ENCODE assay signal across 10 mouse cellular contexts in genomic region chr10:75881578-75882432, GRCm38 (mm10). TPM values are rescaled to one million over a fixed set of nuclear protein-coding genes. Genes with fewer than 3 reads are reported as not detected.
DNase-seq lines count a peak whose midpoint lies in the region; ATAC-seq and TF ChIP-seq lines count a peak whose summit lies in the region.
"Had no signal": no experiment of that assay in that cellular context is flagged by ENCODE, and none has a peak within 500 bp of the region (broad histone marks: within the 10 kb centered on the region; RNA-seq: fewer than 3 reads in every experiment).

No protein-coding gene starts in this region.

- no peak for TF ChIP-seq POLR2A in myocyte (IDR thresholded peaks at IDR 0.05; ENCODE audit: insufficient read length, low read depth)

- H3K79me2 ChIP-seq in myocyte (ENCODE audit: control insufficient read depth, insufficient read depth): no peaks in the 10 kb centered on the region

- no peak overlapping the region for H3ac ChIP-seq in myocyte (ENCODE audit: control insufficient read depth, insufficient read length)

- intact Hi-C loops in heart, postnatal 10 days (cut with DNase I): loop anchor here (10.0 kb wide), 1 partner anchor 323 kb away; no protein-coding TSS in a partner anchor

- peak overlapping the region; percentile 22; the same call in 1 of the 2 replicates for H3K4me2 ChIP-seq in forebrain, embryonic 12.5 days
- H3K4me2 ChIP-seq in kidney, postnatal 0 days (ENCODE audit: low read length): 0 out of 2 replicates have a peak overlapping the region, but pooled peaks have one; percentile 8
- peak overlapping the region; percentile 31 for H3K4me2 ChIP-seq in myocyte (ENCODE audit: low read depth)

- H3K36me3 ChIP-seq in forebrain, embryonic 12.5 days (replicated peaks): no peaks in the 10 kb centered on the region
- H3K36me3 ChIP-seq in kidney, postnatal 0 days (ENCODE audit: insufficient read depth, low read length): no peaks in the 10 kb centered on the region
- H3K36me3 ChIP-seq in myocyte (ENCODE audit: control insufficient read depth, insufficient read depth): no peaks in the 10 kb centered on the region

- 13% methylated on average over 20 of the region's 20 CpGs for WGBS in forebrain, embryonic 12.5 days
- WGBS in kidney, postnatal 0 days: 17% methylated on average over 20 of the region's 20 CpGs

- no peaks in the 10 kb centered on the region for H3K9me3 ChIP-seq in forebrain, embryonic 12.5 days
- no peaks in the 10 kb centered on the region for H3K9me3 ChIP-seq in kidney, postnatal 0 days (replicated peaks; ENCODE audit: low read length)

- DNase-seq in layer of hippocampus, adult 2 months (ENCODE audit: low spot score in 2 of 2): no peak
- DNase-seq in layer of hippocampus, adult 9-10 months (ENCODE audit: low spot score): no peak
- DNase-seq in kidney, postnatal 0 days (ENCODE audit: low spot score): no peak
- DNase-seq in thymus, postnatal 14 days: no peak
- no peak for DNase-seq in adipocyte (ENCODE audit: low spot score)
- no peak for DNase-seq in heart, postnatal 10 days
- DNase-seq: cerebellum, adult 11 months; thymus, postnatal 4 days had no signal

- ATAC-seq in forebrain, embryonic 12.5 days (ENCODE audit: low FRiP score): peak; percentile 27; the same call in 1 of the 2 replicates
- ATAC-seq in kidney, postnatal 0 days (replicated peaks; ENCODE audit: low FRiP score, low read depth): peak; percentile 78

- no peak for TF ChIP-seq CTCF in layer of hippocampus, adult 2 months (conservative IDR thresholded peaks at IDR 0.05)
- no peak for TF ChIP-seq CTCF in kidney, postnatal 0 days (IDR thresholded peaks at IDR 0.05; ENCODE audit: low read depth)

- H3K9ac ChIP-seq in forebrain, embryonic 12.5 days: no peak overlapping the region
- 0 out of 2 replicates have a peak overlapping the region, but pooled peaks have one; percentile 4 for H3K9ac ChIP-seq in kidney, postnatal 0 days (ENCODE audit: low read depth, low read length)

- peak overlapping the region; percentile 52 for H3K27ac ChIP-seq in layer of hippocampus, adult 2 months
- H3K27ac ChIP-seq in forebrain, embryonic 12.5 days: peak overlapping the region; percentile 71
- H3K27ac ChIP-seq in kidney, postnatal 0 days: peak overlapping the region; percentile 62

- peaks cover 25% of the 10 kb centered on the region for H3K4me1 ChIP-seq in forebrain, embryonic 12.5 days
- 0 out of 2 replicates have a peak, but pooled peaks cover 4% of the 10 kb centered on the region for H3K4me1 ChIP-seq in kidney, postnatal 0 days (replicated peaks; ENCODE audit: insufficient read depth, low read length)

- H3K27me3 ChIP-seq in forebrain, embryonic 12.5 days: no peaks in the 10 kb centered on the region
- H3K27me3 ChIP-seq in kidney, postnatal 0 days (ENCODE audit: insufficient read depth, low read length): no peaks in the 10 kb centered on the region
- H3K27me3 ChIP-seq in myocyte (ENCODE audit: control insufficient read depth, insufficient read depth, insufficient read length): no peaks in the 10 kb centered on the region

- H3K4me3 ChIP-seq in layer of hippocampus, adult 2 months: no peak overlapping the region
- no peak overlapping the region for H3K4me3 ChIP-seq in forebrain, embryonic 12.5 days (replicated peaks)
- no peak overlapping the region for H3K4me3 ChIP-seq in kidney, postnatal 0 days (replicated peaks; ENCODE audit: low read depth, low read length)
- no peak overlapping the region for H3K4me3 ChIP-seq in myocyte

TF ChIP-seq in myocyte, 11 proteins besides CTCF, POLR2A, EP300 and RAD21:
- no peak for TF ChIP-seq POLR2AphosphoS2 (IDR thresholded peaks at IDR 0.05; ENCODE audit: insufficient read length, low read depth)
- no peak for TF ChIP-seq MYOD1 (IDR thresholded peaks at IDR 0.05; ENCODE audit: control insufficient read depth in 1 of 3, insufficient read length in 2 of 3, low read depth in 2 of 3)
- TF ChIP-seq E2F4 (IDR thresholded peaks at IDR 0.05; ENCODE audit: insufficient read depth): no peak
- TF ChIP-seq MAX (IDR thresholded peaks at IDR 0.05; ENCODE audit: low read depth): no peak
- TF ChIP-seq CEBPB (IDR thresholded peaks at IDR 0.05; ENCODE audit: insufficient read depth, poor library complexity, severe bottlenecking): no peak
- no peak for TF ChIP-seq REST (IDR thresholded peaks at IDR 0.05; ENCODE audit: insufficient read depth, insufficient read length)

RNA-seq across cellular contexts. Expression of gene Derl3, which starts 11.4 kb away (rescaled TPM):
- total RNA-seq in layer of hippocampus, adult 2 months (2021): 1 to 10 TPM; 3.2 to 5.0 TPM
- 3.1 and 3.3 TPM in 2 replicates for polyA plus RNA-seq in forebrain, embryonic 12.5 days (2016; fragmentation: Nextera tagmentation; extraction: Ambion mirVana)
- 2.8 and 3.3 TPM in 2 replicates for polyA plus RNA-seq in kidney, postnatal 0 days (2015; fragmentation: Nextera tagmentation; extraction: Ambion mirVana)
- polyA plus RNA-seq in myocyte (2012; fragmentation: generic; extraction: Trizol): 0.58 TPM
- under 1 TPM in 1 of 2 experiments, not detected in 1; 0.48 TPM for total RNA-seq in heart, postnatal 10 days (2021)

RNA-seq across cellular contexts. Expression of gene Mif, which starts 21.8 kb away (rescaled TPM):
- 100 to 1,000 TPM; 439 to 454 TPM for total RNA-seq in layer of hippocampus, adult 2 months (2021)
- polyA plus RNA-seq in forebrain, embryonic 12.5 days (2016; fragmentation: Nextera tagmentation; extraction: Ambion mirVana): 1,649 and 1,743 TPM in 2 replicates
- 1,473 and 1,501 TPM in 2 replicates for polyA plus RNA-seq in kidney, postnatal 0 days (2015; fragmentation: Nextera tagmentation; extraction: Ambion mirVana)
- 3,517 TPM for polyA plus RNA-seq in myocyte (2012; fragmentation: generic; extraction: Trizol)
- total RNA-seq in heart, postnatal 10 days (2021): 100 to 1,000 TPM; 321 to 324 TPM

RNA-seq across cellular contexts. Expression of gene Smarcb1, which starts 39.6 kb away (rescaled TPM):
- 10 to 100 TPM; 83.3 to 83.6 TPM for total RNA-seq in layer of hippocampus, adult 2 months (2021)
- 303 and 310 TPM in 2 replicates for polyA plus RNA-seq in forebrain, embryonic 12.5 days (2016; fragmentation: Nextera tagmentation; extraction: Ambion mirVana)
- 149 and 168 TPM in 2 replicates for polyA plus RNA-seq in kidney, postnatal 0 days (2015; fragmentation: Nextera tagmentation; extraction: Ambion mirVana)
- 142 TPM for polyA plus RNA-seq in myocyte (2012; fragmentation: generic; extraction: Trizol)
- 10 to 100 TPM; 41.3 to 44.8 TPM for total RNA-seq in heart, postnatal 10 days (2021)

RNA-seq across cellular contexts. Expression of gene Gstt2, which starts 44.6 kb away (rescaled TPM):
- 1 to 10 TPM; 4.7 TPM for total RNA-seq in layer of hippocampus, adult 2 months (2021)
- 4.1 and 7.3 TPM in 2 replicates for polyA plus RNA-seq in forebrain, embryonic 12.5 days (2016; fragmentation: Nextera tagmentation; extraction: Ambion mirVana)
- 125 and 129 TPM in 2 replicates for polyA plus RNA-seq in kidney, postnatal 0 days (2015; fragmentation: Nextera tagmentation; extraction: Ambion mirVana)
- polyA plus RNA-seq in myocyte (2012; fragmentation: generic; extraction: Trizol): 1.4 TPM
- total RNA-seq in heart, postnatal 10 days (2021): 10 to 100 TPM; 10.1 to 12.7 TPM

RNA-seq across cellular contexts. Expression of gene Chchd10, which starts 51.1 kb away (rescaled TPM):
- total RNA-seq in layer of hippocampus, adult 2 months (2021): 100 to 1,000 TPM; 328 to 340 TPM
- 7.6 and 7.8 TPM in 2 replicates for polyA plus RNA-seq in forebrain, embryonic 12.5 days (2016; fragmentation: Nextera tagmentation; extraction: Ambion mirVana)
- polyA plus RNA-seq in kidney, postnatal 0 days (2015; fragmentation: Nextera tagmentation; extraction: Ambion mirVana): 520 and 541 TPM in 2 replicates
- polyA plus RNA-seq in myocyte (2012; fragmentation: generic; extraction: Trizol): 441 TPM
- total RNA-seq in heart, postnatal 10 days (2021): 1,000 to 10,000 TPM; 1,157 to 1,242 TPM
